Mouse (Mus musculus): ENCODE results near the gene Arhgef33. TPM values are rescaled to one million over a fixed set of nuclear protein-coding genes. Genes with fewer than 3 reads are reported as not detected.
"Not testable (repeated sequence)": the region's sequence is repeated elsewhere in the genome, so short reads cannot be mapped to it uniquely, and the experiment has no call there.

The Arhgef33 gene
- total and polyA plus RNA-seq, 3 experiments = 0.06 to 0.18 TPM; not detected in 1

GRCm38 (mm10) chr17:80373726-80374096, 66.5 kb downstream of the Arhgef33 start:
- TF ChIP-seq POLR2A (IDR thresholded peaks at IDR 0.05; ENCODE audit: insufficient read depth, low read depth, low read length) = no peak
- TF ChIP-seq EP300 (IDR thresholded peaks at IDR 0.05; ENCODE audit: insufficient read depth, low read depth, low read length) = no peak
- no peak for TF ChIP-seq CTCF (IDR thresholded peaks at IDR 0.05)
- no peaks in the 10 kb centered on the region for H3K27me3 ChIP-seq (ENCODE audit: control insufficient read depth, insufficient read depth, low read length)
- H3K79me2 ChIP-seq (replicated peaks; ENCODE audit: control insufficient read depth, insufficient read depth, low read length) = no peaks in the 10 kb centered on the region
- intact Hi-C loops (cut with DNase I) = loop anchor here (5.0 kb wide), 2 partner anchors 81 to 354 kb away; partner anchors contain the start of genes Dhx57, Map4k3 and Morn2
- peak overlapping the region; percentile 55 for H3K4me3 ChIP-seq
- 29% methylated on average over 29 of the region's 29 CpGs for WGBS
- no peak for DNase-seq
- no peaks in the 10 kb centered on the region for H3K36me3 ChIP-seq (ENCODE audit: control insufficient read depth, insufficient read depth, low read length)
- H3K27ac ChIP-seq = peak overlapping the region; percentile 56
- H3K9ac ChIP-seq (ENCODE audit: low read depth, low read length) = peak overlapping the region; percentile 68
- H3K4me1 ChIP-seq (ENCODE audit: control insufficient read depth, insufficient read depth, low read length) = peaks cover 2% of the 10 kb centered on the region

- peak in 1 of 2 experiments; percentile 53 for DNase-seq
- intact Hi-C loops (cut with DNase I) = not testable (repeated sequence)
Measured at GRCm38 (mm10) chr17:80378386-80378785, 71.2 kb downstream of the Arhgef33 start.

DNA sequence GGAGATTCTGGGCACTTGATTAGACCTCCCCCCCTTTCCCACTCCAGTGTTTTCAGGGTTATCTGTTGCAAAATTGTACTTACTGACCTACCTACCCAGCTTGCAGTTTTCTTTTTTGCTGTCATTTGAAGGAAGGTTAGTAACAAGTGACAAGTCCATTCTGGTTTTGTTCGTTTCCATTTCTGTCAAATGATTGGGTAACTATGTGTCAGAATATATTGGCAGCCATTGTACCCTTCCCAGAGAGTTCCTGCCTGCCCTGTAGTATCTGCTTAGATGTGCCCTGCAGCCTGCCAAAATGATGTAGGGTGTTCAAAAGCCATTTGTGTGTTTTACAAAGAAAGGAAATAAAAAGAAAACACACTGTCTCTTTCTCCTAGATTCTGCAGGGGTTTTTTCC, 78.5 kb downstream of the Arhgef33 start:
- Histone ChIP-seq H3K9ac (ENCODE audit: low read depth, low read length) (no peak overlapping the region), H3K27me3 (ENCODE audit: control insufficient read depth, insufficient read depth, low read length) (no peaks in the 10 kb centered on the region)
- TF ChIP-seq CTCF (IDR thresholded peaks at IDR 0.05) (no peak), EP300 (IDR thresholded peaks at IDR 0.05; ENCODE audit: insufficient read depth, low read depth, low read length) (no peak), POLR2A (IDR thresholded peaks at IDR 0.05; ENCODE audit: insufficient read depth, low read depth, low read length) (no peak)

More at GRCm38 (mm10) chr17:80378386-80378785, 71.2 kb downstream of the Arhgef33 start:
- H3K27me3 ChIP-seq (ENCODE audit: control insufficient read depth, insufficient read depth, low read length); H3K27ac ChIP-seq; H3K4me1 ChIP-seq (ENCODE audit: control insufficient read depth, insufficient read depth, low read length); H3K9ac ChIP-seq (ENCODE audit: low read depth, low read length); H3K36me3 ChIP-seq (ENCODE audit: control insufficient read depth, insufficient read depth, low read length); H3K79me2 ChIP-seq (replicated peaks; ENCODE audit: control insufficient read depth, insufficient read depth, low read length); H3K4me3 ChIP-seq: not testable (repeated sequence)

DNA sequence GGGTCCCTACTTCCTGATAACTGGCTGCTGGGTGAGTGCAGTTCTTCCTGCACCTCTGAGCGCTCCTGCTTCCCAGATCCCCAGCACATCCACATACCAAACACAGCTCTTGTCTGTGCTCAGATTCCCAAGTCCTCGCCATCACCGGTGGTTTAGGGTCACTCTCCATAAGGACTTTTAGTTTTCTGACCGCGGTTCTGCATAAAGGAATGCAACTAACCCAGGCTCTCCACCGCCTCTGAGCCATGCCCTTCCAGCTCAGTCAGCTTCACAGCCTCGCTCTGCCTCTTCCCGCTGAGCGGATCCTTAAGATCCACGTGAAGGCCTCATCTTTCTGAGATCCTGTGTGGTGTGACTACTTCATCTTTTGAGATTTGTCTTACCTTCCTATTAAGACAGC, 82.8 kb downstream of the Arhgef33 start:
- no peaks in the 10 kb centered on the region for H3K79me2 ChIP-seq (replicated peaks; ENCODE audit: control insufficient read depth, insufficient read depth, low read length)
- H3K27ac ChIP-seq = no peak overlapping the region
- H3K9ac ChIP-seq (ENCODE audit: low read depth, low read length) = no peak overlapping the region
- intact Hi-C loops (cut with DNase I) = no loop called here
- H3K36me3 ChIP-seq (ENCODE audit: control insufficient read depth, insufficient read depth, low read length) = no peaks in the 10 kb centered on the region
- H3K4me1 ChIP-seq (ENCODE audit: control insufficient read depth, insufficient read depth, low read length) = no peaks in the 10 kb centered on the region
- WGBS = 66% methylated on average over 10 of the region's 10 CpGs
- H3K27me3 ChIP-seq (ENCODE audit: control insufficient read depth, insufficient read depth, low read length) = no peaks in the 10 kb centered on the region
- TF ChIP-seq EP300 (IDR thresholded peaks at IDR 0.05; ENCODE audit: insufficient read depth, low read depth, low read length) (no peak), CTCF (IDR thresholded peaks at IDR 0.05) (no peak), POLR2A (IDR thresholded peaks at IDR 0.05; ENCODE audit: insufficient read depth, low read depth, low read length) (no peak)
- H3K4me3 ChIP-seq = no peak overlapping the region
- DNase-seq = no peak

More for the DNA sequence above, 78.5 kb downstream of the Arhgef33 start:
- no peak overlapping the region for H3K27ac ChIP-seq
- H3K4me1 ChIP-seq (ENCODE audit: control insufficient read depth, insufficient read depth, low read length) = no peaks in the 10 kb centered on the region
- H3K4me3 ChIP-seq = no peak overlapping the region
- 41% methylated on average over 1 of the region's 1 CpGs for WGBS
- no peaks in the 10 kb centered on the region for H3K79me2 ChIP-seq (replicated peaks; ENCODE audit: control insufficient read depth, insufficient read depth, low read length)
- no peak for DNase-seq
- intact Hi-C loops (cut with DNase I) = no loop called here
- H3K36me3 ChIP-seq (ENCODE audit: control insufficient read depth, insufficient read depth, low read length) = no peaks in the 10 kb centered on the region

DNA sequence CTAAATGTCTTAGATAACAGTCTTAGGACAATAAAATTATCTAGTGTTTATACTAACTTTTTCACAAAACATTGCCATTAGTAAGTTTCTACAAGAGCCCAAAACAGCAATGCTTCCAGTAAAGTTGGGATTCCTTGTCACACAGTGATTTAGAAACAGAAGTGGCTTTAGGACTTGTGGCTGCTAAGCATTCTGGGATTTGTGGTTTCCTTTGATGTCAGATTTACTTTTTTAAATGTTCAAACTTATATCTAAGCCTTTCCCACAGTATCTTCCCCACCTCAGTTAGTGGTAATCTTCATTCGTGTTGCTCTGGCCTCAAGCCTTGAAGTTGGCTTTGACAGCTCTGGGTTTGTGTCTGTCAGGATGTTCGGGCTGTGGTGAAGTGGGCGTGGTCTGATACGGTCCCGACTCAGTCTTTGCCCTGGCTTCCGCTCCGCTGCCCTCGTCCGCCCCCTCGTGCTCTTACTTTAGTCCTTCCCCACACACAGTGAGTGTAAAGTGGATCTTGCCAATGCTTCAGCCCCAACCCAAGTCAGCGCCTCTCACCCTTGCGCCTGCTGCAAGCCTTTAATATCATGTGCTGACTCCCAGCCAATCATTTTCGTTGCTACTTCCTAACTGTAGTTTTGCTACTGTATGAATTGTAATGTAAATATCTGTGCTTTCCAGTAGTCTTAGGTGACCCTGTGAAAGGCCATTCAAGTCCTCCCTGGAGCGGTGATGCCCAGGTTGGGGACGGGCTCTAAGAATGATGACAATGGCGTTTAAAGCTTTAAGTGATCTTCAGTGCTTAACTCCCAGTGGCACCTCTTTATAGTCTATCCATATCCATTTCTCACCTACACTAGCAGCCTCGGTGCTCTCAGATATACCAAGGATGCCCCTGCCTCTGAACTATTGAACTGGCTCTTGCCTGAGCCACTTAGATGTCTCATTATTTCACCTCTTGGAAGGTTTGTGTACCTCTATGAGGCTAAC, 84.5 kb downstream of the Arhgef33 start:
- H3K9ac ChIP-seq (ENCODE audit: low read depth, low read length) = peak overlapping the region; percentile 53

DNA sequence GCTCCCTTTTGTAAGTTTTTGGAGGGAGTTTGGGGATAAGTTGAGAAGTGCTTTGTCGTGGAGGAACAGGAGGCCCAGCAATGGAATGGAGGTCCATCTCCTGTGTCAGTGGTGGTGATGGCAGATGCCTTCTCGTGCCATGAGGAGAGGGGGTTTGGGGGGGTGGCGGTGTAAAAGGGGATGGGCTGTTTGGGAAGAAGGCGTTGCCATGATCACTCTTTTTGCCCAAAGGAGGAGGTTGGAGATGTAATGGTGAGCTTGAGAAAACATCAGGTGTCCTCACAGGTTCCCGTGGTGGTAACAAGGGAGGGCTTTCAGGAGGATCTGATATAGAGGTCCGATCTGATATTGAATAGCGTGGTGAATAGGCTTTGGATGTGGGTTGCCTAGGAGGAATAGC, 91.0 kb downstream of the Arhgef33 start:
- H3K4me3 ChIP-seq = no peak overlapping the region
- no peak overlapping the region for H3K9ac ChIP-seq (ENCODE audit: low read depth, low read length)
- no peak overlapping the region for H3K27ac ChIP-seq
- 94% methylated on average over 7 of the region's 7 CpGs for WGBS
- no peak for TF ChIP-seq EP300 (IDR thresholded peaks at IDR 0.05; ENCODE audit: insufficient read depth, low read depth, low read length)
- TF ChIP-seq CTCF (IDR thresholded peaks at IDR 0.05) = no peak
- no peak for TF ChIP-seq POLR2A (IDR thresholded peaks at IDR 0.05; ENCODE audit: insufficient read depth, low read depth, low read length)
- DNase-seq = no peak
- no peaks in the 10 kb centered on the region for H3K79me2 ChIP-seq (replicated peaks; ENCODE audit: control insufficient read depth, insufficient read depth, low read length)
- no peaks in the 10 kb centered on the region for H3K4me1 ChIP-seq (ENCODE audit: control insufficient read depth, insufficient read depth, low read length)
- H3K36me3 ChIP-seq (ENCODE audit: control insufficient read depth, insufficient read depth, low read length) = no peaks in the 10 kb centered on the region
- intact Hi-C loops (cut with DNase I) = no loop called here
- H3K27me3 ChIP-seq (ENCODE audit: control insufficient read depth, insufficient read depth, low read length) = no peaks in the 10 kb centered on the region

More for the DNA sequence above, 84.5 kb downstream of the Arhgef33 start:
- no peaks in the 10 kb centered on the region for H3K4me1 ChIP-seq (ENCODE audit: control insufficient read depth, insufficient read depth, low read length)
- H3K4me3 ChIP-seq = peak overlapping the region; percentile 50
- no peaks in the 10 kb centered on the region for H3K79me2 ChIP-seq (replicated peaks; ENCODE audit: control insufficient read depth, insufficient read depth, low read length)
- TF ChIP-seq POLR2A (IDR thresholded peaks at IDR 0.05; ENCODE audit: insufficient read depth, low read depth, low read length) = no peak
- 0 out of 2 replicates have a peak, but pooled peaks have one; percentile 32 for TF ChIP-seq EP300 (IDR thresholded peaks at IDR 0.05; ENCODE audit: insufficient read depth, low read depth, low read length)
- TF ChIP-seq CTCF (IDR thresholded peaks at IDR 0.05) = peak; percentile 58
- H3K27me3 ChIP-seq (ENCODE audit: control insufficient read depth, insufficient read depth, low read length) = no peaks in the 10 kb centered on the region
- intact Hi-C loops (cut with DNase I) = loop anchor here (1.0 kb wide), 1 partner anchor 100 kb away; no protein-coding TSS in a partner anchor
- peak; percentile 56 to 70 for DNase-seq
- 11% methylated on average over 17 of the region's 17 CpGs for WGBS
- no peaks in the 10 kb centered on the region for H3K36me3 ChIP-seq (ENCODE audit: control insufficient read depth, insufficient read depth, low read length)
- no peak overlapping the region for H3K27ac ChIP-seq
